Mouse (Mus musculus) myocyte (in vitro differentiated cells): ENCODE measurements around the gene Ucp3.

ENCODE experiments used
- MAX ChIP-seq: IDR thresholded peaks from one replicate; pipeline ENCODE4 v1.6.1; 2011; ENCODE audit warnings: low read depth, mild to moderate bottlenecking, control low read depth
- POLR2A ChIP-seq: IDR thresholded peaks from one replicate; pipeline ENCODE4 v1.6.1; 2011; ENCODE audit warnings: low read depth, mild to moderate bottlenecking, control low read depth, moderate library complexity; ENCODE audit not compliant: insufficient read length
- POLR2AphosphoS2 ChIP-seq: IDR thresholded peaks from one replicate; pipeline ENCODE4 v1.6.1; 2011; ENCODE audit warnings: low read depth, control low read depth; ENCODE audit not compliant: insufficient read length
- SRF ChIP-seq: IDR thresholded peaks from one replicate; pipeline ENCODE4 v1.6.1; 2011; ENCODE audit warnings: low read depth; ENCODE audit not compliant: control insufficient read depth, insufficient read length
- TCF3 ChIP-seq: IDR thresholded peaks from one replicate; pipeline ENCODE4 v1.6.1; 2011; ENCODE audit warnings: low read depth, control low read depth; ENCODE audit not compliant: insufficient read length
- USF1 ChIP-seq: IDR thresholded peaks from one replicate; pipeline ENCODE4 v1.6.1; 2011; ENCODE audit warnings: low read depth, mild to moderate bottlenecking, control low read depth, moderate library complexity

DNA sequence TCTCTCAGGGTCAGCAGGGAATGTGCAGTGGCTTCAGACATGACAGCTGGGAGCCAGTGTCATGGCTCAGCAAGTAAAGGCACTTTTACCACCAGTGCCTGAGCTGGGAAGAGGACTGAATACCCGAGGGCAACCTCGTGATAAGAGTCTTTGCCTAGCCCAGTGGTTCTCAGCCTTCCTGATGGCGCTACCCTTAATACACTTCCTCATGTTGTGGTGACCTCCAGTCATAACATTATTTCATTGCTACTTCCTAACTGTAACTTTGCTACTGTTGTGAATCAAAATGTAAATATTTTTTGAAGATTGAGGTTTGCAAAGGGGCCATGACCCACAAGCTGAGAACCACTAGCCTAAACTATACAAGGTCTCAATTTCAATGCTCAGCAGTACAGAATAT is 35.9 kb downstream of the Ucp3 start:
- TF ChIP-seq POLR2AphosphoS2 (no peak), MAX (no peak), POLR2A (no peak), USF1 (no peak), TCF3 (no peak), SRF (no peak)
